Mouse (Mus musculus) v-Abl transformed pro-B cells (cell line): ENCODE data around the gene Ankrd33b.

Source experiments
- in situ Hi-C, 2 experiments: fragments of 400-800 bp; cut with MboI; formaldehyde crosslinking; loops; one replicate each; pipeline ENCODE4 v1.15.1; 2025; ENCODE audit not compliant: unreplicated experiment in 2 of 2

Ankrd33b gene

GRCm38 (mm10) chr15:31252590-31253311 lies 114.8 kb downstream of the Ankrd33b start:
- in situ Hi-C loops: no loop called here

- in situ Hi-C loops: no loop called here
These were observed 116.3 kb downstream of the Ankrd33b start for GRCm38 (mm10) chr15:31251189-31251588.

DNA sequence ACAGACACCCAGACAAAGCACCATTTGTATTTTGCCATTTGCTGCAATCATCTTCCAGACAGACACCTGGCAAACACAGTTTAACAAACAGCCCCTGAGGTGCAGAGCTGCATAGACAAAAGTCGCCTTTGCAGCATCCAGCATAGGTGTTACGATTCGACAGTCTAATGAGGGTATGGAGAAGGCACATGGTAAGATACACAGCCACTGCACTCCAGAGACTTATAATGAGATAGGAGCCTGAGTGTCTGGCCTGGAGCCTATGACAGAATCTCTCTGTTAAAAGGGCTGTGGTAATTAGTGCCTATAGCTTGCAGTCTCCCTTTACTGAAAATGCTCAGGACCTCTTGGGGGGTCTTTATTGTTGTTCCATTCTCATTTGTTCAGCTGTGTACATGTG lies 116.8 kb downstream of the Ankrd33b start:
- in situ Hi-C loops: no loop called here

- in situ Hi-C loops: no loop called here
These were observed 117.5 kb downstream of the Ankrd33b start for GRCm38 (mm10) chr15:31250027-31250426.

- in situ Hi-C loops: loop anchor here in 1 of 2 experiments (25.0 kb wide), 1 partner anchor 637 kb away; no protein-coding TSS in a partner anchor
These were observed 118.6 kb downstream of the Ankrd33b start for GRCm38 (mm10) chr15:31248882-31249281.

DNA sequence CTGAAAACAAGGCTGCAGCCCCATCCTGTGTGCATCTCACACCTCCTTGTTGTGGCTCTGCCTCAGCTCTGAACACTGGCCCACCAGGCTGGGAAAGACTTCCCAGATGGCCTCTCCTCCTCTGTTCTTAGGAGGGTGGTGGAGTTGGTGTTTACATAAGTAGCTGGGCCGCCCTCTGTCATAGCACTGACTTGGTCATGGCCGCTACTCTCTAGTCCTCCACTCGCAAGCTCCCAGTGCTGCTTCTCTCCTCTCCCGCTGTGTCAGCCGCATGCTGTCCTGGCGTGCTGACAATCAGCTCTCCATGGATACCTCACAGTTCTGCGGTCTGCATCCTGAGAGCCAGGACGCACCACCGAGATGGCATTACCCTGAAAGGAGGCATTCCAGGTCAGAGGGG lies 120.5 kb downstream of the Ankrd33b start:
- in situ Hi-C loops: loop anchor here in 1 of 2 experiments (25.0 kb wide), 1 partner anchor 635 kb away; no protein-coding TSS in a partner anchor

- in situ Hi-C loops: loop anchor here in 1 of 2 experiments (25.0 kb wide), 1 partner anchor 634 kb away; no protein-coding TSS in a partner anchor
These were observed 121.6 kb downstream of the Ankrd33b start for GRCm38 (mm10) chr15:31245934-31246333.

DNA sequence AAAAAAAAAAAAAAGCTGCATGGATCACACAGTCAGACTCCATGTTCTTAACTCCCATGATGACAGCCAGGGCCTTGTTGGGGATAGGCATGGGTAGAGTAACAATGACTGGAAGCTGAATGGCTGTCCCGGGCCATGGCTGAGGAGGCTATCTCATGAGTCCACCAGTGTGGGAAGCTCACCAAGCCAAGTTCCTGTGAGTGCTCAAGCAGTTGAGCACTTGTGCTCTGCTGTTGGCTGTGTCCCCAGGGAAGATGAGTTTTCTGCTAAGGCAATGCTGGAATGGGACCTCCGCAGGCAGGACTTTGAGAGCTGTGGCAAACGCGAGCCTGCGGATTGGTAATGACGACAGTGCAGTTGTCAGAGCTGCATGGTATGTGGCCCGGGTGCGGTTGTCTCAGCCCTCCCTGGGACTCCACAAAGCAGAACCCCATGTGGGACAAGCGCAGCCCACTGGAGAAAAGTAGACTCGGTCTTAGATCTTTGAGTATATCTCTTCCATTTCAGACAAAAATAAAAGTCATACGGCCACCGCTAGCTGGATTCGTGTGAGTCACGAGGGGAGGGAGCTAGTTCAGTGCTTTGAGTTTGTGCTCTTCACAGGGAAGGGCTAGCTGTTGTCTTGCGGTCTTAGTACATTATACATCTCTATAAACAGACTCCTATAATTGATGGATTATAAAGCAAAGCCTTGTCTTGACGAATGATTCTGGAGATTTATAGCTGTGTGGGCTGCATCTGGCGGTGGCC lies 122.7 kb downstream of the Ankrd33b start:
- in situ Hi-C loops: loop anchor here in 1 of 2 experiments (25.0 kb wide), 1 partner anchor 633 kb away; no protein-coding TSS in a partner anchor

DNA sequence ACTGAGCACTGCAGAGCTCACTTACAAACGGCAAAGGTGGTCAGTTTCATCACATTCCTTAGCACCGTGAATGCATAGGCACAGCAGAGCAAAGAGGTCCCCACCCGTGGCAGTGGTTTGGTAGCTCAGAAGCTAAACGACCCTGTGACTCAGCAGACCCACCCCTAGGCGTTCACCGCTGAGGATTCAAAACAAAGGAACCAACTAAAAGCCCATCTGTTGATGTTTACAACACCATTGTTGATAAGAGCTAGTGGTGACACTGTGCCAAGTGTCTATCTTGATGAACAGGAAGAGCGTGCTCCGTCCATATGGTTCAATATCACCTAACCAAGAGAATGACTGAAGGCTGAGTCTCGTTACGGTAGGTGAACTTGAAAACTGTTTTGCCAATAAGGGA lies 124.3 kb downstream of the Ankrd33b start:
- in situ Hi-C loops: loop anchor here in 1 of 2 experiments (25.0 kb wide), 1 partner anchor 631 kb away; no protein-coding TSS in a partner anchor
